Mouse (Mus musculus) heart, embryonic 13.5 days (tissue): ENCODE measurements around the gene Frmd5. TPM values are rescaled to one million over a fixed set of nuclear protein-coding genes. Genes with fewer than 3 reads are reported as not detected.
"Not testable (repeated sequence)": the region's sequence is repeated elsewhere in the genome, so short reads cannot be mapped to it uniquely, and the experiment has no call there.

Source experiments
- ATAC-seq: fragments of 200-750 bp; cut with Nextera tagmentation; 2 replicates; pipeline ENCODE4 v1.8.0; 2017; ENCODE audit warnings: moderate TSS enrichment; ENCODE audit not compliant: insufficient number of reproducible peaks, low FRiP score, low TSS enrichment; ENCODE audit errors: extremely low read depth
- H3K27ac ChIP-seq: fragments of 300-500 bp; sonication (generic); replicated peaks from 2 replicates; pipeline ENCODE4 v1.5.1; 2015; ENCODE audit warnings: moderate library complexity, mild to moderate bottlenecking, inconsistent platforms
- H3K27me3 ChIP-seq: fragments of 300-500 bp; sonication (generic); replicated peaks from 2 replicates; pipeline ENCODE4 v1.6.1; 2015; ENCODE audit warnings: mild to moderate bottlenecking, inconsistent platforms
- H3K36me3 ChIP-seq: fragments of 300-500 bp; sonication (generic); 2 replicates; pipeline ENCODE4 v1.6.1; 2015; ENCODE audit warnings: mild to moderate bottlenecking, inconsistent platforms
- H3K4me1 ChIP-seq: fragments of 300-500 bp; sonication (generic); 2 replicates; pipeline ENCODE4 v1.6.1; 2015; ENCODE audit warnings: inconsistent platforms
- H3K4me2 ChIP-seq: fragments of 300-500 bp; sonication (generic); 2 replicates; pipeline ENCODE4 v1.6.1; 2015; ENCODE audit warnings: inconsistent platforms, mild to moderate bottlenecking, moderate library complexity
- H3K4me3 ChIP-seq: fragments of 300-500 bp; sonication (generic); 2 replicates; pipeline ENCODE4 v1.5.1; 2015; ENCODE audit warnings: moderate library complexity, mild to moderate bottlenecking, inconsistent platforms
- H3K9ac ChIP-seq: fragments of 300-500 bp; sonication (generic); 2 replicates; pipeline ENCODE4 v1.6.1; 2015; ENCODE audit warnings: inconsistent platforms, mild to moderate bottlenecking, moderate library complexity
- H3K9me3 ChIP-seq: fragments of 300-500 bp; sonication (generic); 2 replicates; pipeline ENCODE4 v1.6.1; 2016; ENCODE audit warnings: inconsistent platforms
- WGBS: fragments of 180-500 bp; shearing (Covaris S2); methylation state at CpG from one replicate; pipeline ENCODE4 v1.1.7; 2015; ENCODE audit warnings: mixed read lengths; 5-methylcytosine and 5-hydroxymethylcytosine counted together
- polyA plus RNA-seq: library from polyadenylated mRNA; unstranded; fragments of >200 nt; fragmentation: Nextera tagmentation; extraction: Ambion mirVana; gene quantifications from 2 replicates; pipeline ENCODE4 v1.2.1, GENCODE M21; 2015

Frmd5 gene
- polyA plus RNA-seq, 1 experiment from 2014 or later = 21.6 TPM

DNA sequence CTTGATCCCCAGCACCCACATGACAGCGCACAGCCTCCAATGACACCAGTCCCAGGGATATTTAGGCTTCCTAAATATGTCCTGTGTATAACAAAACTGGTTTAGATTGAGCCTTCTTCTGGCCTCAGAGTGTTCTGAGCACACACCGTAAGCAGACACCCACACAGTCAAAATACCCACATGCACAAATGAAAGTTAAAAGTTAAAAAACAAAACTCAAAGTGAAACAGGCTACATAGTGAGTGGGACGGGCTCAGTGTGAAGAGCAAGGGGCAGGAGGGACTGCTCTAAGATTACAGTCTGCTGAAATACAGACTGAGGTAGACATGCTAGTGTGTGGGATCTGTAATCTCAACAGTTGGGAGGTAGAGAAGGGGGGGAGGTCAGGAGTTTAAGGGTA lies 236.8 kb downstream of the Frmd5 start:
- no peak overlapping the region for H3K4me2 ChIP-seq
- 75% methylated on average over 3 of the region's 3 CpGs for WGBS
- H3K36me3 ChIP-seq = no peaks in the 10 kb centered on the region
- peaks cover 5% of the 10 kb centered on the region; the same call in 1 of the 2 replicates for H3K27me3 ChIP-seq
- no peak overlapping the region for H3K9ac ChIP-seq
- no peak for ATAC-seq
- no peaks in the 10 kb centered on the region for H3K9me3 ChIP-seq
- no peak overlapping the region for H3K27ac ChIP-seq
- no peak overlapping the region for H3K4me3 ChIP-seq
- peaks cover 36% of the 10 kb centered on the region for H3K4me1 ChIP-seq

DNA sequence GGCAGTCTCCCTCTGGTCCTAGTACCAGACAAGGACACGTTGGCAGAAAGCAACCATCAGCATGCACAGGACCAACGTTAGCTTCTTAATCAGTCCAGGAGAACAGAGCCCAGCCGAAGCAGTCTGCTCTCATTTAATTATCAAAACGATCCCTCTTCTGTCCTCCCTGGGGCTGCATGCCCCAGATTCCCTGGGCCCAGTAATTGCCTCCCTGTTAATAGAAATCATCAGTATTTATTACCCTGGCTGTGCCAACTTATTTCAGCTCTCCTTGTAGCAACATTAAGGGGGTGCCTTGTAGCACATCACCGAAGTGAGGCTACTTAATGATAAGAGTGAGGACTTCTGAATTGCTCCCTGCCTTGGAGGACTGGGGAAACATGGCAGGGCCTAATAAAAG lies 241.0 kb downstream of the Frmd5 start:
- 63% methylated on average over 5 of the region's 5 CpGs for WGBS

DNA sequence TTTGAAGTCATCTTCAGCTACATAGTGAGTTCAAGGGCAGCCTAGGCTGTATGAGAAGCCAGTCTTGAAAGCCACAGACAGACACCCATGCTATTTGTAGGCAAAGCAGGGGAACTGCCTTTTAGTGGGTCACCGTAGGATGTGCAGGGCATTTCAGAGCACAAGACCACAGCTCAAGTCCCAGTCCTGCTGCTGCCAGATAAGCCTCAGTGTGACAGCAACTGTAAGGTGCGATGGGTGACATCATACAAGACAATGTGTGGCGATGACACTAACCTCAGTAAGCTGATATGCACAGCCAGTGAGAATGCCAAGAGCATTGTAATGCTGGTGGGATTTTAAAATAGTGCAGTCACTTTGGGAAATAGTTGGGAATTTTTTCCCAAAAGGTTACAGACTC lies 243.8 kb downstream of the Frmd5 start:
- Histone ChIP-seq H3K4me2 (no peak overlapping the region), H3K4me3 (no peak overlapping the region), H3K27ac (no peak overlapping the region), H3K9ac (no peak overlapping the region), H3K36me3 (no peaks in the 10 kb centered on the region), H3K27me3 (no peaks in the 10 kb centered on the region), H3K9me3 (no peaks in the 10 kb centered on the region), H3K4me1 (peaks cover 13% of the 10 kb centered on the region; the same call in 1 of the 2 replicates)
- no peak for ATAC-seq
- 36% methylated on average over 3 of the region's 3 CpGs for WGBS

More for the DNA sequence above, 241.0 kb downstream of the Frmd5 start:
- H3K4me2 ChIP-seq = no peak overlapping the region
- H3K9me3 ChIP-seq = no peaks in the 10 kb centered on the region
- no peak overlapping the region for H3K4me3 ChIP-seq
- no peak overlapping the region for H3K9ac ChIP-seq
- no peak overlapping the region for H3K27ac ChIP-seq
- H3K36me3 ChIP-seq = no peaks in the 10 kb centered on the region
- peaks cover 22% of the 10 kb centered on the region for H3K4me1 ChIP-seq
- 0 out of 2 replicates have a peak, but pooled peaks cover 5% of the 10 kb centered on the region for H3K27me3 ChIP-seq
- ATAC-seq = no peak

DNA sequence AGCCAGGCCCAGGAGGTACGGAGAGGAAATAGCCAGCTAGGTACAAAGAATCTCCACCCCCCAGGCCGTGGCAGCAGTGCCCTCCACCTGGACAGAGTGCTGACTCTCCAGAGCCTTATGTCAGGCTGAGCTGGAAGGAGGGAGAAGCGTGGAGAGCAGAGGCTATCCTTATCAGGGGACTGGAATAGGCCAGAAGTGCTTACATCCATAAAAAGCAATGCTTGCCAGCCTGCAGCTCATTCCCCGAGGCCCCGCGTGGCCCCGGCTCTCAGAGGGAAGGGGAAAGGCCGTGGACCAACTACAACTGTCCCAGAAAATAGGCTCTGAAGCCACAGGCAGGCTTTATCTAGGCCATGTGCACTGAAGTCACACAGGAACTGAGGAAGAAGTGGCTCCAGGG lies 255.6 kb downstream of the Frmd5 start:
- Histone ChIP-seq H3K4me1 (peaks cover 28% of the 10 kb centered on the region), H3K4me3 (peak overlapping the region; percentile 48), H3K27ac (peak overlapping the region; percentile 94), H3K36me3 (peaks cover 27% of the 10 kb centered on the region), H3K4me2 (peak overlapping the region; percentile 67), H3K9ac (peak overlapping the region; percentile 82), H3K9me3 (no peaks in the 10 kb centered on the region), H3K27me3 (no peaks in the 10 kb centered on the region)
- peak; percentile 71; the same call in 1 of the 2 replicates for ATAC-seq
- WGBS = 24% methylated on average over 8 of the region's 8 CpGs

DNA sequence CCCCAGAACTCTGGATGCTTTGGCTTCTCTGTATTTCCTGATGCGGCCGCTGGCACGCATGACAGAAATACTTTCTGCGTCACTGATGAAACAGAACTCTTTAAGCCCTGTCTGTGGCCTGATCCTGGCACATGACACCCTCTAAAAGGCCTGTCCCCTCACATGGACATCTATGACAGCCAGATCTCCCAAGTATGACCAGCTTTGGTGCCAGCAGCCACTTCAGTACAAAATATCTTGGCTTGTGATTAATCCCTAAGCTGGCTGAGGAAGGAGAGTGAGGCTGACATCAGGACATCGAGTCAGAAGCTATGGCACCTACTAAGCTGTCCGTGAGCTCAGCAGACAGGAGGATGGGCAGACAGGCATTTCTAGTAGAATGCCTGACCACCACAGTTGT lies 257.3 kb downstream of the Frmd5 start:
- WGBS = 71% methylated on average over 6 of the region's 6 CpGs
- peaks cover 42% of the 10 kb centered on the region for H3K36me3 ChIP-seq
- no peak for ATAC-seq
- no peaks in the 10 kb centered on the region for H3K9me3 ChIP-seq
- H3K4me2 ChIP-seq = peak overlapping the region; percentile 67
- peak overlapping the region; percentile 94 for H3K27ac ChIP-seq
- H3K4me3 ChIP-seq = peak overlapping the region; percentile 48
- H3K27me3 ChIP-seq = no peaks in the 10 kb centered on the region
- peak overlapping the region; percentile 67 for H3K9ac ChIP-seq
- peaks cover 28% of the 10 kb centered on the region for H3K4me1 ChIP-seq

DNA sequence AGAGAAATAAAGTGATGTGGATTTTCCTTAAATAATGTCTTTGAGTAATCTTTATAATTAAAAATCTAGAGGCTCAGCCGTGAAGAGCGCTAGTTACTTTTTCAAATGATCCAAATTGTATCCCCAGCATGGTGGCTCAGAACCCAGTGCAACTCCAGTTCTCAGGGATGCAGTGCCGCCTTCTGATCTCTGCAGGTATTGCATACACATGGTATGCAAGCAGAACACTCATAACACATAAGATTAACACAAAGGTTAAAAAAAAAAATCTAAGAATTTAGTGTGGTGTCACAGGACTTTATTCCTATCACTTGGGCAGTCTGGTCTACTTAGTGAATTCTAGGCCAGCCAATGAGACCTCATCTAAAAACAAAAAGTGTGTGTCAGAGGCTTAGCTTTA lies 262.1 kb downstream of the Frmd5 start:
- Histone ChIP-seq H3K4me3 (no peak overlapping the region), H3K27ac (no peak overlapping the region), H3K9me3 (no peaks in the 10 kb centered on the region), H3K9ac (no peak overlapping the region), H3K4me1 (peaks cover 12% of the 10 kb centered on the region), H3K27me3 (no peaks in the 10 kb centered on the region), H3K4me2 (no peak overlapping the region), H3K36me3 (peaks cover 86% of the 10 kb centered on the region)
- no peak for ATAC-seq
- 90% methylated on average over 3 of the region's 3 CpGs for WGBS

DNA sequence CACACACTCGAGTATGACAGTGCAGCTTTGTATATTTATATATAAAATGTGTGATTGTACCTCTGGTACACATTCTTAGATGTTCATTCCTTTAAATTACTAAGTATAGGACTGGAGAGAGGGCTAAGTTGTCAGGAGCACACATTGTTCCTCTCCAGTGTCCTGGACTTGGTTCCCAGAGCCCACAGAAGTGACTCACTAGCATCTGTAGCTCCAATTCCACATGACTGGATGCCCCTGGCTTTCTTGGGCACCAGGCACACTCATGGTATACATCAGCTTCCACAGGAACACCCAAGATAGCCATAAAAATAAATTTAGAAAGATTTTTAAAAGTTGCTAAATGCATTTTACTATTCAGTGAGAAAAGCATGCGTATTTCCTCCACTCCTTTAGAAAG lies 281.8 kb downstream of the Frmd5 start:
- 88% methylated on average over 2 of the region's 2 CpGs for WGBS
- H3K4me1 ChIP-seq = no peaks in the 10 kb centered on the region
- no peak for ATAC-seq

DNA sequence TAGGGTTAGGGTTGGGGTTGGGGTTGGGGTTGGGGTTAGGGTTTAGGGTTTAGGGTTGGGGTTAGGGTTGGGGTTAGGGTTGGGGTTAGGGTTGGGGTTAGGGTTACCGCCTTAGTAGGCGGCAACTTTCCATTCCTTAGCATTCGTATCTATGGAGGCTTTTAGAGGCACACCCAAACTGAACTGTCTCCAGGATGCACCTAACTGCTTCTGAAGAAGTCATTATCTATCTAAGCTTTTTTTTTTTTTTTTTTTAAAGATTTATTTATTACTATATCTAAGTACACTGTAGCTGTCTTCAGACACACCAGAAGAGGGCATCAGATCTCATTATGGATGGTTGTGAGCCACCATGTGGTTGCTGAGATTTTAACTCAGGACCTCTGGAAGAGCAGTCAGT lies 284.1 kb downstream of the Frmd5 start:
- H3K36me3 ChIP-seq = peaks cover 59% of the 10 kb centered on the region
- WGBS = 94% methylated on average over 3 of the region's 3 CpGs

More for the DNA sequence above, 281.8 kb downstream of the Frmd5 start:
- Histone ChIP-seq H3K4me2 (no peak overlapping the region), H3K36me3 (peaks cover 46% of the 10 kb centered on the region), H3K4me3 (no peak overlapping the region), H3K27me3 (no peaks in the 10 kb centered on the region), H3K9me3 (no peaks in the 10 kb centered on the region), H3K27ac (no peak overlapping the region), H3K9ac (no peak overlapping the region)

DNA sequence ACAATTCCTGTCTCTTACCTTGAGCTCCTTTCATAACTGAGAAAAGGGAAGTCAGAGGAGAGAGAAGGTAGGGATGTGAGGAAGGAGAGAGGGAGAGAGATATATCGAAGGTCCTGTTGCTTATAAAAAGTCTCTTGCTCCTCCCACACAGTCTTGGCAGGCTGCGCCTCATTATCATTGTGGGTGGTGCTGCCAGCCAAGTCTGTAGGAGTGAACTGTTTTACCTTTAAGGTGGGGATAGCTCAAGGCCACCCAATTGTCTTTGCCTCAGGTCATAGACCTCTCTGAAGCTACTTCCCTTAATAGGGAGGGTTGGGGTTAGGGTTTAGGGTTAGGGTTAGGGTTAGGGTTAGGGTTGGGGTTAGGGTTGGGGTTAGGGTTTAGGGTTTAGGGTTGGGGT lies 284.9 kb downstream of the Frmd5 start:
- H3K4me1 ChIP-seq = no peaks in the 10 kb centered on the region
- ATAC-seq = no peak
- H3K36me3 ChIP-seq = peaks cover 64% of the 10 kb centered on the region
- no peaks in the 10 kb centered on the region for H3K9me3 ChIP-seq
- H3K27me3 ChIP-seq = no peaks in the 10 kb centered on the region
- H3K9ac ChIP-seq = no peak overlapping the region
- H3K4me3 ChIP-seq = no peak overlapping the region
- no peak overlapping the region for H3K27ac ChIP-seq
- no peak overlapping the region for H3K4me2 ChIP-seq
- WGBS = 76% methylated on average over 2 of the region's 2 CpGs

More for the DNA sequence above, 284.1 kb downstream of the Frmd5 start:
- H3K27me3 ChIP-seq, H3K9ac ChIP-seq, ATAC-seq, H3K4me1 ChIP-seq, H3K9me3 ChIP-seq, H3K4me3 ChIP-seq, H3K27ac ChIP-seq, H3K4me2 ChIP-seq: not testable (repeated sequence)

DNA sequence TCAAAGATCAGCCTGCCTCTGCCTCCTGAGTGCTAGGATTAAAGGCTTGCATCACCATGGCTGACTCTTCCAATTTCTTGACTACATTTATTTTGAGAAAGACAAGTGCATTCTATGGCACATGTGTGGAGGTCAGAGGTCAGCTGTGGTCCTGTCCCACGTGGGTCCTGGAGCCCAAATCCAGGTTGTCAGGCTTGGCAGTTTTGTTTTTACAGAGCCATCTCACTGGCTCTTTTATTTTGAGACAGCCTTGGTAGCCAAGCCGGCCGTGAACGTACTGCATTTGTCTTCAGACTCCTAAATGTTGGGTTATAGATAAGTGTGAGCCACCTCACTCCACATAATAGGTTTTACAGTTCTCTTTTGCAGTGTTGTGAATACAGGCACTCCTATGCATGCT lies 288.2 kb downstream of the Frmd5 start:
- not testable (repeated sequence) for H3K4me3 ChIP-seq, H3K4me1 ChIP-seq, H3K9me3 ChIP-seq, H3K4me2 ChIP-seq, ATAC-seq, H3K27me3 ChIP-seq, H3K27ac ChIP-seq, H3K9ac ChIP-seq
- peaks cover 58% of the 10 kb centered on the region for H3K36me3 ChIP-seq
- WGBS = 89% methylated on average over 4 of the region's 4 CpGs

DNA sequence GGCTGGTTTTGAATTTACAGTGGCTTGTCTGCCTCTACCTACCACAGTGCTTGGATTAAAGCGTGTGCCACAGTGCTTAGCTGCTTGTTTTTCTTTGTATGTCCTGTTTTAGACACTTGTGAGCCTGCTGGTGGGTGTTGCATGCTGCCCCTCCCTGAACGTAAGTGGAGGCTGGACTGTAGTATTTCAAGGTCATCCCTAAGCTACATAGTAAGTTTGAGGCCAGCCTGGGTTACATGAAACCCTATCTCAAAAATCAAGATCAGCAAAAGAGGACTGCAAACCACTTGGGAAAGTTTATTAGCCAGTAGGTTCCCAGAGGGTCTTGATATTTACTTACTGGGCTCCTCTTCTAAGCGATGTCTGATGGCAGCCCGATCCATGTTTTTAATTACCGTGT lies 288.8 kb downstream of the Frmd5 start:
- 93% methylated on average over 5 of the region's 5 CpGs for WGBS

DNA sequence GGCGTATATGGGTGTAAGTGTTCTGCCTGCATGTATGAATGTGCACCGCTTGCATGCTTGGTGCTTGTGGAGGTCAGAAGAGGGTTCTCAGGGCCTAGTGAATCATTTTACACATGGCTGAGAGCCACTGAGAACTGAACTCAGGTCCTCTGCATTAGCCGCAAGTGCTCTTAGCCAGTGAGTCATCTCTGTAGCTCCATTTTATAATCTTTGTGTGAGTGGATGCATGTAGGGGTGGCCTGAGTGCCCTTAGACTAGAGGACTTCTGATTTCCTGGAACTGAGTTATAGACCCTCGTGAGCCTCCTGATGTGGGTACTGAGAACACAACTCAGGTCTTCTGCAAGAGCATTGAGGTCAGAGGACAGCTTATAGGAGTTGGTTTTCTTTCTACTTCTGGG lies 292.7 kb downstream of the Frmd5 start:
- ATAC-seq = no peak
- Histone ChIP-seq H3K36me3 (peaks cover 70% of the 10 kb centered on the region), H3K4me3 (no peak overlapping the region), H3K4me1 (peaks cover 8% of the 10 kb centered on the region), H3K27me3 (no peaks in the 10 kb centered on the region), H3K9me3 (no peaks in the 10 kb centered on the region), H3K27ac (no peak overlapping the region), H3K9ac (no peak overlapping the region), H3K4me2 (no peak overlapping the region)
- 95% methylated on average over 4 of the region's 4 CpGs for WGBS

More for the DNA sequence above, 288.8 kb downstream of the Frmd5 start:
- Histone ChIP-seq H3K9me3 (no peaks in the 10 kb centered on the region), H3K27me3 (no peaks in the 10 kb centered on the region), H3K27ac (no peak overlapping the region), H3K4me3 (no peak overlapping the region), H3K36me3 (peaks cover 60% of the 10 kb centered on the region), H3K9ac (no peak overlapping the region), H3K4me2 (no peak overlapping the region), H3K4me1 (no peaks in the 10 kb centered on the region)
- ATAC-seq = no peak
